Mouse (Mus musculus) spleen, adult 2 months (tissue): ENCODE results near the gene Gadd45b.

Experiments used
- CTCF ChIP-seq: fragments of 200-500 bp; IDR thresholded peaks from 2 replicates; pipeline ENCODE4 v1.5.1; 2011; ENCODE audit warnings: mild to moderate bottlenecking, inconsistent platforms; ENCODE audit not compliant: insufficient read depth, insufficient read length, insufficient replicate concordance; ENCODE audit errors: extremely low read depth
- POLR2A ChIP-seq: fragments of 200-500 bp; IDR thresholded peaks from 2 replicates; pipeline ENCODE4 v1.6.1; 2011; ENCODE audit warnings: low read depth, low read length, inconsistent platforms

DNA sequence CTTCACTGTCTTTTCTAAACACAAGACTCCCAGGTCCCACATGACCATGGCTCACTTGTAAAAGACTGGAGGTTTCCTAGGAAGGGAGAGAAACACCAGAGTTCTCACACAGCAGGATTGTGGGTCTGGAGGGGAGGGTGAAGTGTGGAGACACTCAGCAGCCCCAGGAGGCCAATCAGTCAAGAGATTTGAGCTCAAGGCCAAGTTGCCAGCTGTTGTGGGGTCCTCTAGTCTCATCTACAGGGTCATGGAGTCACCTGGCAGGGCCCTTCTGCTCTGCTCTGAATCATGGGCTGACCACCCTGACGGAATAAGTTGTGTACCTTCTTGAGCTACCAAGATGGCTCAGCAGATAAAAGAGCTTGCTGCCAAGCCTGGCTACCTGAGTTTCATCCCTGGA is 43.8 kb downstream of the Gadd45b start:
- TF ChIP-seq CTCF, result no peak
- no peak for TF ChIP-seq POLR2A
